Mouse (Mus musculus): ENCODE data around the gene Igsf8. TPM values are rescaled to one million over a fixed set of nuclear protein-coding genes. Genes with fewer than 3 reads are reported as not detected.
"Not testable (repeated sequence)": the region's sequence is repeated elsewhere in the genome, so short reads cannot be mapped to it uniquely, and the experiment has no call there.

Gene Igsf8
- polyA plus RNA-seq, 1 experiment = 90.8 TPM

- TF ChIP-seq POLR2A (IDR thresholded peaks at IDR 0.05; ENCODE audit: low read depth, low read length) (no peak), CTCF (IDR thresholded peaks at IDR 0.05; ENCODE audit: extremely low read depth, insufficient read length, insufficient replicate concordance, low read depth, low read length) (no peak)
- H3K27me3 ChIP-seq (ENCODE audit: control insufficient read depth, insufficient read depth, low read length) = peaks cover 7% of the 10 kb centered on the region
- no peak overlapping the region for H3K27ac ChIP-seq (ENCODE audit: insufficient read depth, low read depth, low read length)
- no peaks in the 10 kb centered on the region for H3K4me1 ChIP-seq (ENCODE audit: control insufficient read depth, insufficient read depth, insufficient read length, low read length)
- no peaks in the 10 kb centered on the region for H3K36me3 ChIP-seq (ENCODE audit: control insufficient read depth, insufficient read depth, low read length)
- H3K4me3 ChIP-seq (ENCODE audit: low read depth, low read length) = no peak overlapping the region
- WGBS = 57% methylated on average over 2 of the region's 2 CpGs
Measured at GRCm38 (mm10) chr1:172242401-172242800, 19.0 kb upstream of the Igsf8 start.

- WGBS = 32% methylated on average over 16 of the region's 16 CpGs
- no peaks in the 10 kb centered on the region for H3K4me1 ChIP-seq (ENCODE audit: control insufficient read depth, insufficient read depth, insufficient read length, low read length)
- H3K4me3 ChIP-seq (ENCODE audit: low read depth, low read length) = no peak overlapping the region
- no peak overlapping the region for H3K27ac ChIP-seq (ENCODE audit: insufficient read depth, low read depth, low read length)
- peaks cover 7% of the 10 kb centered on the region for H3K27me3 ChIP-seq (ENCODE audit: control insufficient read depth, insufficient read depth, low read length)
- no peak for TF ChIP-seq POLR2A (IDR thresholded peaks at IDR 0.05; ENCODE audit: low read depth, low read length)
- 0 out of 2 replicates have a peak, but pooled peaks have one; percentile 16 for TF ChIP-seq CTCF (IDR thresholded peaks at IDR 0.05; ENCODE audit: extremely low read depth, insufficient read length, insufficient replicate concordance, low read depth, low read length)
- no peaks in the 10 kb centered on the region for H3K36me3 ChIP-seq (ENCODE audit: control insufficient read depth, insufficient read depth, low read length)
Measured at GRCm38 (mm10) chr1:172243547-172244205, 17.8 kb upstream of the Igsf8 start.

GRCm38 (mm10) chr1:172244645-172245044, 16.8 kb upstream of the Igsf8 start:
- not testable (repeated sequence) for H3K36me3 ChIP-seq (ENCODE audit: control insufficient read depth, insufficient read depth, low read length); H3K27ac ChIP-seq (ENCODE audit: insufficient read depth, low read depth, low read length); H3K27me3 ChIP-seq (ENCODE audit: control insufficient read depth, insufficient read depth, low read length); H3K4me3 ChIP-seq (ENCODE audit: low read depth, low read length); H3K4me1 ChIP-seq (ENCODE audit: control insufficient read depth, insufficient read depth, insufficient read length, low read length)
- 48% methylated on average over 23 of the region's 23 CpGs for WGBS

GRCm38 (mm10) chr1:172247216-172247615, 14.2 kb upstream of the Igsf8 start:
- no peak overlapping the region for H3K27ac ChIP-seq (ENCODE audit: insufficient read depth, low read depth, low read length)
- WGBS = 52% methylated on average over 4 of the region's 4 CpGs
- peaks cover 7% of the 10 kb centered on the region for H3K27me3 ChIP-seq (ENCODE audit: control insufficient read depth, insufficient read depth, low read length)
- H3K4me1 ChIP-seq (ENCODE audit: control insufficient read depth, insufficient read depth, insufficient read length, low read length) = no peaks in the 10 kb centered on the region
- no peak overlapping the region for H3K4me3 ChIP-seq (ENCODE audit: low read depth, low read length)
- TF ChIP-seq CTCF (IDR thresholded peaks at IDR 0.05; ENCODE audit: extremely low read depth, insufficient read length, insufficient replicate concordance, low read depth, low read length) = no peak
- no peak for TF ChIP-seq POLR2A (IDR thresholded peaks at IDR 0.05; ENCODE audit: low read depth, low read length)
- no peaks in the 10 kb centered on the region for H3K36me3 ChIP-seq (ENCODE audit: control insufficient read depth, insufficient read depth, low read length)

- WGBS = 47% methylated on average over 2 of the region's 2 CpGs
- H3K4me1 ChIP-seq (ENCODE audit: control insufficient read depth, insufficient read depth, insufficient read length, low read length) = no peaks in the 10 kb centered on the region
- TF ChIP-seq CTCF (IDR thresholded peaks at IDR 0.05; ENCODE audit: extremely low read depth, insufficient read length, insufficient replicate concordance, low read depth, low read length) (peak; percentile 12; the same call in 1 of the 2 replicates), POLR2A (IDR thresholded peaks at IDR 0.05; ENCODE audit: low read depth, low read length) (no peak)
- peaks cover 7% of the 10 kb centered on the region for H3K27me3 ChIP-seq (ENCODE audit: control insufficient read depth, insufficient read depth, low read length)
- H3K36me3 ChIP-seq (ENCODE audit: control insufficient read depth, insufficient read depth, low read length) = no peaks in the 10 kb centered on the region
- no peak overlapping the region for H3K4me3 ChIP-seq (ENCODE audit: low read depth, low read length)
- no peak overlapping the region for H3K27ac ChIP-seq (ENCODE audit: insufficient read depth, low read depth, low read length)
Measured at GRCm38 (mm10) chr1:172247679-172248078, 13.8 kb upstream of the Igsf8 start.

GRCm38 (mm10) chr1:172258314-172258713, 3.1 kb upstream of the Igsf8 start, which contains the start of gene Atp1a4:
Gene Atp1a4 (minus strand): TSS chr1:172258414.
- Histone ChIP-seq H3K27me3 (ENCODE audit: control insufficient read depth, insufficient read depth, low read length) (no peaks in the 10 kb centered on the region), H3K4me1 (ENCODE audit: control insufficient read depth, insufficient read depth, insufficient read length, low read length) (no peaks in the 10 kb centered on the region), H3K4me3 (ENCODE audit: low read depth, low read length) (no peak within 1 kb of the TSS), H3K27ac (ENCODE audit: insufficient read depth, low read depth, low read length) (no peak within 1 kb of the TSS), H3K36me3 (ENCODE audit: control insufficient read depth, insufficient read depth, low read length) (no peaks in the 10 kb centered on the region)
- TF ChIP-seq POLR2A (IDR thresholded peaks at IDR 0.05; ENCODE audit: low read depth, low read length) = no peak
- TF ChIP-seq CTCF (IDR thresholded peaks at IDR 0.05; ENCODE audit: extremely low read depth, insufficient read length, insufficient replicate concordance, low read depth, low read length) = no peak
- WGBS = 91% methylated on average over 6 of the region's 6 CpGs

- TF ChIP-seq CTCF (IDR thresholded peaks at IDR 0.05; ENCODE audit: extremely low read depth, insufficient read length, insufficient replicate concordance, low read depth, low read length) (no peak), POLR2A (IDR thresholded peaks at IDR 0.05; ENCODE audit: low read depth, low read length) (no peak)
- H3K27me3 ChIP-seq (ENCODE audit: control insufficient read depth, insufficient read depth, low read length) = no peaks in the 10 kb centered on the region
- WGBS = 79% methylated on average over 3 of the region's 3 CpGs
- no peak overlapping the region for H3K27ac ChIP-seq (ENCODE audit: insufficient read depth, low read depth, low read length)
- peaks cover 2% of the 10 kb centered on the region; the same call in 1 of the 2 replicates for H3K4me1 ChIP-seq (ENCODE audit: control insufficient read depth, insufficient read depth, insufficient read length, low read length)
- no peaks in the 10 kb centered on the region for H3K36me3 ChIP-seq (ENCODE audit: control insufficient read depth, insufficient read depth, low read length)
- no peak overlapping the region for H3K4me3 ChIP-seq (ENCODE audit: low read depth, low read length)
Measured at GRCm38 (mm10) chr1:172271208-172271607, 9.8 kb downstream of the Igsf8 start.
